Mouse (Mus musculus) CH12.LX (cell line): ENCODE measurements around the gene Apoa2. TPM values are rescaled to one million over a fixed set of nuclear protein-coding genes. Genes with fewer than 3 reads are reported as not detected.

Source experiments
- DNase-seq: peaks from one replicate; pipeline ENCODE4 v3.0.0-alpha.2; 2013; ENCODE audit errors: extremely low read depth
- H3K27ac ChIP-seq: 2 replicates; pipeline ENCODE4 v1.5.1; 2012; ENCODE audit warnings: low read depth, mild to moderate bottlenecking, control low read depth, moderate library complexity; ENCODE audit not compliant: insufficient read depth
- H3K27me3 ChIP-seq: replicated peaks from 2 replicates; pipeline ENCODE3; 2012; ENCODE audit warnings: inconsistent platforms
- H3K36me3 ChIP-seq, 2 experiments: replicated peaks in 1 of 2; 2 replicates each; pipeline versions ENCODE3 to v1.6.1; 2012; ENCODE audit warnings: inconsistent platforms in 1 of 2, low read length in 1 of 2, mild to moderate bottlenecking in 1 of 2, mixed read lengths in 1 of 2, moderate library complexity in 1 of 2; ENCODE audit not compliant: control insufficient read depth in 1 of 2, insufficient read depth in 1 of 2
- H3K4me1 ChIP-seq, 2 experiments: 2 replicates each; pipeline ENCODE4 v1.6.1; 2012; ENCODE audit warnings: inconsistent platforms in 1 of 2, moderate library complexity in 1 of 2; ENCODE audit not compliant: insufficient read depth in 2 of 2, control insufficient read depth in 1 of 2
- H3K4me2 ChIP-seq: 2 replicates; pipeline ENCODE4 v1.6.1; 2012; ENCODE audit warnings: low read depth, mild to moderate bottlenecking, control low read depth; ENCODE audit not compliant: poor library complexity, insufficient read depth, severe bottlenecking
- H3K4me3 ChIP-seq, 3 experiments: fragments of 150-350 bp in 1 of 3; sonication (generic) in 1 of 3; replicated peaks in 1 of 3; 2 replicates each; pipeline versions ENCODE3 to v1.5.1; 2011 to 2012; ENCODE audit warnings: low read depth in 2 of 3, low read length in 2 of 3, mild to moderate bottlenecking in 2 of 3, moderate library complexity in 2 of 3, control low read depth in 1 of 3, improper control_type of control experiment in 1 of 3, inconsistent platforms in 1 of 3, mixed read lengths in 1 of 3; ENCODE audit not compliant: poor library complexity in 1 of 3
- H3K79me2 ChIP-seq: replicated peaks from 2 replicates; pipeline ENCODE4 v1.6.1; 2012; ENCODE audit warnings: mild to moderate bottlenecking, moderate library complexity; ENCODE audit not compliant: control insufficient read depth, poor library complexity, insufficient read depth, severe bottlenecking; ENCODE audit errors: extremely low read depth
- H3K9ac ChIP-seq: 2 replicates; pipeline ENCODE4 v1.6.1; 2012; ENCODE audit warnings: low read depth, mild to moderate bottlenecking, control low read depth, moderate library complexity; ENCODE audit not compliant: insufficient read depth
- H3K9me3 ChIP-seq: replicated peaks from 2 replicates; pipeline ENCODE3; 2012; ENCODE audit warnings: low read length, inconsistent platforms, mixed read lengths
- BHLHE40 ChIP-seq: IDR thresholded peaks from 2 replicates; pipeline ENCODE4 v1.6.1; 2011; ENCODE audit warnings: mild to moderate bottlenecking, low read depth, low read length, improper control_type of control experiment
- CHD1 ChIP-seq: IDR thresholded peaks from 2 replicates; pipeline ENCODE4 v1.6.1; 2012; ENCODE audit warnings: low read depth, low read length, improper control_type of control experiment, inconsistent platforms
- CHD2 ChIP-seq: IDR thresholded peaks from 2 replicates; pipeline ENCODE4 v1.6.1; 2011; ENCODE audit warnings: low read length, improper control_type of control experiment
- ELF1 ChIP-seq: IDR thresholded peaks from 2 replicates; pipeline ENCODE4 v1.6.1; 2014; ENCODE audit warnings: low read depth, mild to moderate bottlenecking, inconsistent platforms, low read length, improper control_type of control experiment
- EP300 ChIP-seq: IDR thresholded peaks from 2 replicates; pipeline ENCODE4 v1.6.1; 2011; ENCODE audit warnings: low read length, improper control_type of control experiment
- ETS1 ChIP-seq: conservative IDR thresholded peaks from 2 replicates; pipeline ENCODE4 v1.6.1; 2012; ENCODE audit warnings: low read depth, mild to moderate bottlenecking, inconsistent platforms, low read length, improper control_type of control experiment, moderate library complexity
- GABPA ChIP-seq: IDR thresholded peaks from 2 replicates; pipeline ENCODE4 v1.6.1; 2012; ENCODE audit warnings: low read depth, low read length, improper control_type of control experiment, inconsistent platforms; ENCODE audit not compliant: insufficient replicate concordance
- IRF4 ChIP-seq: IDR thresholded peaks from 2 replicates; pipeline ENCODE4 v1.6.1; 2014; ENCODE audit warnings: low read depth, mild to moderate bottlenecking, inconsistent platforms, low read length, improper control_type of control experiment
- JUND ChIP-seq: conservative IDR thresholded peaks from 2 replicates; pipeline ENCODE4 v1.6.1; 2011; ENCODE audit warnings: low read depth, low read length, improper control_type of control experiment
- KAT2A ChIP-seq: IDR thresholded peaks from 2 replicates; pipeline ENCODE4 v1.6.1; 2012; ENCODE audit warnings: low read length, improper control_type of control experiment, inconsistent platforms; ENCODE audit not compliant: insufficient replicate concordance
- MAFK ChIP-seq: IDR thresholded peaks from 2 replicates; pipeline ENCODE4 v1.6.1; 2011; ENCODE audit warnings: low read length, improper control_type of control experiment; ENCODE audit not compliant: insufficient replicate concordance
- MAX ChIP-seq: IDR thresholded peaks from 2 replicates; pipeline ENCODE4 v1.6.1; 2011; ENCODE audit warnings: low read length, improper control_type of control experiment
- MEF2A ChIP-seq: IDR thresholded peaks from 2 replicates; pipeline ENCODE4 v1.6.1; 2014; ENCODE audit warnings: low read depth, mild to moderate bottlenecking, inconsistent platforms, low read length, improper control_type of control experiment, borderline replicate concordance
- MXI1 ChIP-seq: IDR thresholded peaks from 2 replicates; pipeline ENCODE4 v1.6.1; 2011; ENCODE audit warnings: mild to moderate bottlenecking, low read depth, low read length, improper control_type of control experiment
- MYC ChIP-seq: IDR thresholded peaks from 2 replicates; pipeline ENCODE4 v1.6.1; 2011; ENCODE audit warnings: low read depth, mild to moderate bottlenecking, improper control_type of control experiment, low read length
- NRF1 ChIP-seq: IDR thresholded peaks from 2 replicates; pipeline ENCODE4 v1.6.1; 2014; ENCODE audit warnings: low read depth, mild to moderate bottlenecking, inconsistent platforms, low read length, improper control_type of control experiment, moderate library complexity
- PAX5 ChIP-seq: IDR thresholded peaks from 2 replicates; pipeline ENCODE4 v1.6.1; 2012; ENCODE audit warnings: low read length, inconsistent platforms, mixed read lengths
- POLR2AphosphoS2 ChIP-seq: IDR thresholded peaks from 2 replicates; pipeline ENCODE4 v1.6.1; 2011; ENCODE audit warnings: low read depth, low read length, improper control_type of control experiment
- RAD21 ChIP-seq: IDR thresholded peaks from 2 replicates; pipeline ENCODE4 v1.6.1; 2011; ENCODE audit warnings: low read depth, mild to moderate bottlenecking, low read length, improper control_type of control experiment, moderate library complexity
- RCOR1 ChIP-seq: conservative IDR thresholded peaks from 2 replicates; pipeline ENCODE4 v1.6.1; 2012; ENCODE audit warnings: low read depth, mild to moderate bottlenecking, inconsistent platforms, low read length, improper control_type of control experiment
- SIN3A ChIP-seq: IDR thresholded peaks from 2 replicates; pipeline ENCODE4 v1.6.1; 2012; ENCODE audit warnings: low read length, improper control_type of control experiment, inconsistent platforms
- TBP ChIP-seq: conservative IDR thresholded peaks from 2 replicates; pipeline ENCODE4 v1.6.1; 2011; ENCODE audit warnings: low read depth, low read length, improper control_type of control experiment
- TCF12 ChIP-seq: IDR thresholded peaks from 2 replicates; pipeline ENCODE4 v1.6.1; 2014; ENCODE audit warnings: low read depth, mild to moderate bottlenecking, inconsistent platforms, low read length, improper control_type of control experiment
- USF2 ChIP-seq: conservative IDR thresholded peaks from 2 replicates; pipeline ENCODE4 v1.6.1; 2011; ENCODE audit warnings: low read depth, low read length, improper control_type of control experiment
- ZKSCAN1 ChIP-seq: IDR thresholded peaks from 2 replicates; pipeline ENCODE4 v1.6.1; 2012; ENCODE audit warnings: low read depth, inconsistent platforms, low read length, improper control_type of control experiment, borderline replicate concordance
- ZMIZ1 ChIP-seq: IDR thresholded peaks from 2 replicates; pipeline ENCODE4 v1.6.1; 2012; ENCODE audit warnings: low read depth, mild to moderate bottlenecking, inconsistent platforms, low read length, improper control_type of control experiment
- ZNF384 ChIP-seq: IDR thresholded peaks from 2 replicates; pipeline ENCODE4 v1.6.1; 2012; ENCODE audit warnings: low read depth, low read length, improper control_type of control experiment, inconsistent platforms
- dilution Hi-C: fragments of 300-500 bp; cut with MboI; formaldehyde crosslinking; loops from 2 replicates; pipeline ENCODE4 v1.14.3; 2020; ENCODE audit warnings: low sequenced_read_pairs; ENCODE audit not compliant: extremely low pct_unique_long_range_greater_than_20kb, extremely low pct_ligation_motif_present
- in situ Hi-C: fragments of 300-500 bp; cut with MboI; formaldehyde crosslinking; loops from 3 replicates; pipeline ENCODE4 v1.14.3; 2019; ENCODE audit warnings: low sequenced_read_pairs, low pct_ligation_motif_present, low pct_unique_long_range_greater_than_20kb, mixed read lengths
- polyA plus RNA-seq: library from polyadenylated mRNA; unstranded; fragments of >175 nt; gene quantifications from 2 replicates; pipeline ENCODE4 v1.2.1, GENCODE M21; 2012; ENCODE audit warnings: low read depth; ENCODE audit not compliant: insufficient read length
- total RNA-seq, 2 experiments: library from RNA; depleted of rRNA; stranded (reverse); fragments of 300-350 nt in 1 of 2; fragments of >200 nt in 1 of 2; gene quantifications; 2 replicates each; pipeline ENCODE4 v1.2.3; 2012 to 2014

The Apoa2 gene
- total and polyA plus RNA-seq, 3 experiments, result 3.0 to 5.3 (median 3.1) TPM

GRCm38 (mm10) chr1:171204249-171204644 is 20.6 kb upstream of the Apoa2 start:
- H3K27ac ChIP-seq, result no peak overlapping the region
- no peaks in the 10 kb centered on the region for H3K4me1 ChIP-seq
- dilution Hi-C loops, result no loop called here
- TF ChIP-seq SIN3A, result no peak
- TF ChIP-seq MAX, result no peak
- TF ChIP-seq ELF1, result no peak
- TF ChIP-seq RAD21, result no peak
- TF ChIP-seq IRF4, result no peak
- TF ChIP-seq RCOR1, result no peak
- TF ChIP-seq POLR2AphosphoS2, result no peak
- TF ChIP-seq MEF2A, result no peak
- TF ChIP-seq MXI1, result no peak
- no peak for TF ChIP-seq ZKSCAN1
- no peak for TF ChIP-seq MYC
- TF ChIP-seq JUND, result no peak
- no peak for TF ChIP-seq ZMIZ1
- TF ChIP-seq CHD1, result no peak
- no peak for TF ChIP-seq CHD2
- no peak for TF ChIP-seq ZNF384
- no peak for TF ChIP-seq GABPA
- no peak for TF ChIP-seq EP300
- no peak for TF ChIP-seq KAT2A
- TF ChIP-seq, all 38 proteins: peak for 0
- Histone ChIP-seq H3K9me3 (peaks cover 5% of the 10 kb centered on the region), H3K27me3 (peaks cover 33% of the 10 kb centered on the region), H3K4me2 (no peak overlapping the region), H3K79me2 (no peaks in the 10 kb centered on the region), H3K4me3 (no peak overlapping the region), H3K36me3 (no peaks in the 10 kb centered on the region), H3K9ac (no peak overlapping the region)
- no peak for DNase-seq
- in situ Hi-C loops, result no loop called here

- H3K27ac ChIP-seq, result no peak overlapping the region
- TF ChIP-seq ETS1 (no peak), PAX5 (no peak), TBP (no peak), USF2 (no peak), ZMIZ1 (no peak), NRF1 (no peak), BHLHE40 (no peak), RAD21 (no peak), RCOR1 (no peak), MAFK (no peak), TCF12 (no peak)
- TF ChIP-seq, all 38 proteins: peak for 0
- Histone ChIP-seq H3K4me2 (no peak overlapping the region), H3K79me2 (no peaks in the 10 kb centered on the region), H3K9me3 (peaks cover 5% of the 10 kb centered on the region), H3K27me3 (peaks cover 39% of the 10 kb centered on the region), H3K36me3 (no peaks in the 10 kb centered on the region), H3K4me3 (no peak overlapping the region), H3K9ac (no peak overlapping the region), H3K4me1 (no peaks in the 10 kb centered on the region)
- in situ Hi-C loops, result no loop called here
- dilution Hi-C loops, result no loop called here
- no peak for DNase-seq
Measured at GRCm38 (mm10) chr1:171205704-171206493, 19.0 kb upstream of the Apoa2 start.
